Mouse (Mus musculus) bone marrow, adult 2 months (tissue): Measurements from ENCODE around the gene Kcnk5. TPM values are rescaled to one million over a fixed set of nuclear protein-coding genes. Genes with fewer than 3 reads are reported as not detected.

Source experiments
- H3K27ac ChIP-seq: fragments of 200-500 bp; 2 replicates; pipeline ENCODE4 v1.5.1; 2012; ENCODE audit warnings: low read depth, mild to moderate bottlenecking, control low read depth, inconsistent platforms, low read length; ENCODE audit not compliant: control insufficient read depth, poor library complexity, insufficient read depth
- H3K4me1 ChIP-seq: fragments of 200-500 bp; 2 replicates; pipeline ENCODE4 v1.6.1; 2011; ENCODE audit warnings: low read length; ENCODE audit not compliant: control insufficient read depth, insufficient read depth
- H3K4me3 ChIP-seq: fragments of 200-500 bp; replicated peaks from 2 replicates; pipeline ENCODE3; 2011; ENCODE audit warnings: mild to moderate bottlenecking, low read depth, low read length, control low read depth; ENCODE audit not compliant: control insufficient read depth
- CTCF ChIP-seq: fragments of 200-500 bp; IDR thresholded peaks from 2 replicates; pipeline ENCODE4 v1.5.1; 2011; ENCODE audit warnings: low read length, control low read depth; ENCODE audit not compliant: control insufficient read depth, insufficient read depth
- POLR2A ChIP-seq: fragments of 200-500 bp; IDR thresholded peaks from 2 replicates; pipeline ENCODE4 v1.6.1; 2011; ENCODE audit warnings: low read depth, mild to moderate bottlenecking, control low read depth, low read length, borderline replicate concordance; ENCODE audit not compliant: control insufficient read depth
- WGBS: fragments of 180-500 bp; shearing (Covaris S2); methylation state at CpG from one replicate; pipeline ENCODE4 v1.1.7; 2018; 5-methylcytosine and 5-hydroxymethylcytosine counted together
- polyA plus RNA-seq: library from polyadenylated mRNA; stranded (reverse); fragments of >200 nt; gene quantifications from 2 replicates; pipeline ENCODE4 v1.2.4, GENCODE M21; 2011; ENCODE audit warnings: low replicate concordance; ENCODE audit not compliant: missing spikeins, insufficient read depth, insufficient read length

Gene Kcnk5
- polyA plus RNA-seq, 1 experiment: 5.4 TPM

- WGBS: 81% methylated on average over 2 of the region's 2 CpGs
- Histone ChIP-seq H3K4me3 (no peak overlapping the region), H3K4me1 (no peaks in the 10 kb centered on the region; the same call in 1 of the 2 replicates), H3K27ac (no peak overlapping the region)
- TF ChIP-seq CTCF: no peak
- no peak for TF ChIP-seq POLR2A
Measured at GRCm38 (mm10) chr14:20168054-20168453, 13.6 kb downstream of the Kcnk5 start.

- Histone ChIP-seq H3K4me3 (no peak overlapping the region), H3K27ac (no peak overlapping the region), H3K4me1 (no peaks in the 10 kb centered on the region; the same call in 1 of the 2 replicates)
- no peak for TF ChIP-seq POLR2A
- TF ChIP-seq CTCF: no peak
- 86% methylated on average over 1 of the region's 1 CpGs for WGBS
Measured at GRCm38 (mm10) chr14:20165413-20165812, 16.2 kb downstream of the Kcnk5 start.

- H3K4me1 ChIP-seq: no peaks in the 10 kb centered on the region; the same call in 1 of the 2 replicates
- H3K4me3 ChIP-seq: no peak overlapping the region
- TF ChIP-seq POLR2A (no peak), CTCF (no peak)
- 90% methylated on average over 7 of the region's 7 CpGs for WGBS
- H3K27ac ChIP-seq: no peak overlapping the region
Measured at GRCm38 (mm10) chr14:20164438-20164837, 17.2 kb downstream of the Kcnk5 start.

- Histone ChIP-seq H3K4me1 (no peaks in the 10 kb centered on the region), H3K4me3 (no peak overlapping the region), H3K27ac (no peak overlapping the region)
- WGBS: 43% methylated on average over 6 of the region's 6 CpGs
- TF ChIP-seq POLR2A (no peak), CTCF (no peak)
Measured at GRCm38 (mm10) chr14:20162686-20163085, 18.9 kb downstream of the Kcnk5 start.

DNA sequence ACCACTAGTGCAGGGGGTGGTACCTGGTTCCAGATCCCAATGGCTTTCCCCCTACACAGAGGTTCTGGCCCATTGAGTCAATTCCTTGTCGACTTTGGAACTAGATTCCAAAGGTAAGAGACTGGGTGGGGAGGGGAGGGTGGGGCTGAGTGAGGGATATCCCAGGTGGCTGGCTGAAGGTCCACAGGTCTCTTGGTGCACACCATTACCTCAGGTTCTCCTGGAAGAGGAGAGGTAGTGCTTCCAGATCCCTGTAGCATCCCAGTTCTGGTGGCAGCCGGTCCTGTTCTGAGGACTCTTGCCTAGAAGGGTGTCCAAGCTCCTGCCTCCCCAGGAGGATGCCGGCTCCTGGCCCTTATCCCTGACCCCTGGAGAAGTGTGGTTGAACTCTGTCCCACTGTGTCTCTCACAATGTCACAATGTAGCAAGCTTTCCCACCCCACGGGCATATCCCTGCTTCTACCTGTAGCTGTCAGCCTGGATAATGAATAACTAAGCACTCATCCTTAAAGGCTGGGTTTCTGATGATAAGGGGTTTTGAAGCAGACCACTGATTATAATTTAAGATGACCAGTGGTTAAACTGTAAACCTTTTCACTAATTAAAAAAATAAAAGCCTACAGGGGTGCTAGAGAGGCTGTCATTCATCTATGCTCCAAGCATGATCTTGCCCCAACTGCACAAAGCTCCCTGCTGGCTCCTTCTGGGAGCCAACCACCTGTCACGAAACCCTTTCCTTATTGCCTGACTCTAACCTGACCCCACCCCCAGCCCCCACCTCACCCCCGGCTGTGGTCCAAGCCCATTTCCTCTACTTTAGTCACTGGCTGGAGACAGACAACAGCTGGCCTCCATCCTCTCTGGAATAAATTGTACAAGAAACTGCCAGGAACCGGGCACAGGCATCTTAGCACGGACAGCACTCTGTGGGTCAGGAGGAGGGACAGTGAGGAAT is 22.6 kb downstream of the Kcnk5 start:
- no peak overlapping the region for H3K4me3 ChIP-seq
- TF ChIP-seq POLR2A (no peak), CTCF (no peak)
- H3K4me1 ChIP-seq: no peaks in the 10 kb centered on the region
- WGBS: 65% methylated on average over 8 of the region's 8 CpGs
- no peak overlapping the region for H3K27ac ChIP-seq

DNA sequence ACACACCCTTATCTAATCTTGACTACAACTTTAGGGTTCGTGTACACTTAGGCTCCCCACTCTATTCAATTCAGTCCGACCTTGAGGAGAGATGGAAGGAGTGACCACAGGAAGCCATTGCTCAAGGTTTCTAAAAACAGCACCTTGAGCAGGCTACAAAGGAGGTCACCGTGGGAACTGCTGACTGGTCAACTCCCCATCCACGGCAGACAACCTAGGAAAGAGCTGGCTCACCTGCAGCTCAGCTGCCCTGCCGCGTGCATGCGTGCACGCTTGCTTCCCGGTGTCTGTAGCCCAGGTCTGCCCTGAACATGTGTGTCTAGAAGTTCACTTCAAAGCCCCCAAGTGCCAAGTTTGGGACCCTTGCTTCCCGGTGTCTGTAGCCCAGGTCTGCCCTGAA is 24.0 kb downstream of the Kcnk5 start:
- 76% methylated on average over 10 of the region's 10 CpGs for WGBS
- Histone ChIP-seq H3K27ac (no peak overlapping the region), H3K4me1 (no peaks in the 10 kb centered on the region), H3K4me3 (no peak overlapping the region)
- TF ChIP-seq CTCF (no peak), POLR2A (no peak)

DNA sequence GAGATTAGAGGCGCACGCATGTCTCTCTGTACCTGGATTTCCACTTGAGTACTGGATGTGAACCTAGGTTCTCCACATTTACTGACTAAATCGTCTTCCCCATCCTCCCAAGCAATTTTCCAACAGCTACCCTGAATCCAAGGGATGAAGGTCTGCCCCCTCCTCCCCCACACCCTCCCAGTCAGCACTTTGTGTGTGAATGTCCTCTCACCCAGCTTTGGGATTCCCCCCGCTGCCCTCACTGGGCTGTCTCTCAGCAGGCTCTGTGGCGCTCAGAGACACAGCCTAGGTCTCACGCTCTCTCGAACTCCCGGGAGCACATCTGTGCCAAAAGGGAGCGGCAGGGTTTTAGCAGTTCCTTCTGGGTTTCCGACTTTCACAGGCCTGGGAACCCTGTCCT is 25.9 kb downstream of the Kcnk5 start:
- 92% methylated on average over 10 of the region's 10 CpGs for WGBS
- Histone ChIP-seq H3K4me3 (no peak overlapping the region), H3K27ac (no peak overlapping the region), H3K4me1 (no peaks in the 10 kb centered on the region)
- no peak for TF ChIP-seq POLR2A

DNA sequence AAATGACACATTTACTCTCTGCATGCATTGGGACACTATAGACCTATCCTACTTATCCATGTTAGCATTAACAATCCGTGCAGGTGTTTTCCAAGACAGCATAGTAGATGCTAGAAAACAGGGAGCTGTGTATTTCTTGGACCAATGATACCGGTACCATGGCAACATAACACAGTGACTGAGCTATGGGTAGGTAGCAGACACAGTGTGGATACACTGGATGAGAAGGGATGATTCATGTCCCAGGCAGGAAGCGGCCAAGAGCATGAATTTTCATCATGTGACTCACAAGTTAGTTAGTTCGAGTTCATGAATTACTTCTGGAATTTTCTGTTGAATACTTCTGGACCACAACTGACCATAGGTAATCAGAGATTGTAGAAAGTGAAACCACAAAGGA is 26.7 kb downstream of the Kcnk5 start:
- TF ChIP-seq CTCF (no peak), POLR2A (no peak)
- no peak overlapping the region for H3K27ac ChIP-seq
- WGBS: 64% methylated on average over 4 of the region's 4 CpGs
- H3K4me1 ChIP-seq: no peaks in the 10 kb centered on the region
- no peak overlapping the region for H3K4me3 ChIP-seq
